Mouse (Mus musculus) testis, adult 2 months (tissue): Measurements from ENCODE around the gene Gm4922.

Experiments used
- CTCF ChIP-seq: fragments of 200-500 bp; IDR thresholded peaks from 2 replicates; pipeline ENCODE4 v1.5.1; 2012; ENCODE audit warnings: low read depth, mild to moderate bottlenecking, inconsistent platforms, low read length, moderate library complexity; ENCODE audit not compliant: control insufficient read depth, insufficient read depth, insufficient replicate concordance
- POLR2A ChIP-seq: fragments of 200-500 bp; IDR thresholded peaks from 2 replicates; pipeline ENCODE4 v1.6.1; 2012; ENCODE audit warnings: low read depth, mild to moderate bottlenecking, inconsistent platforms, low read length, moderate library complexity; ENCODE audit not compliant: control insufficient read depth

DNA sequence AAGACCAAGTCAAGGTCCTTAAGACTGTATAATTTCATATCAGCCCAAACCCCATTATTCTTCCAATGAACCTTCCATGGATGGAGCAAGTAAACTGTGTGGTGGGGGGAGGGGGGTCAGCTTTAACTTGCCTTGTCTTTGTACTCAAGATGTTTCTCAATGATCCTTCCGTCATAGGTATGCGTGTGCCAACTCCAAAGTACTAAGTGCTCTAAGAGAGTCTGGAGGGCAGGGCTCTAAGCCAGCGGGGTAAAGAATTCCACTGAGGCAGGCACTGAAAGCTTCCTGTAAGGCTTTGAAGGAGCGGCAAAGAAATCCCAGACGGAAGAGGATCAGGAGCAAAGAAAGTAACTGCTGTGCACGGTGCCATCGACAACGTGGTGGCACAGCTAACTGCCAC lies 45.6 kb downstream of the Gm4922 start:
- TF ChIP-seq CTCF (no peak), POLR2A (no peak)
